Mouse (Mus musculus) stomach, embryonic 14.5 days (tissue): Measurements from ENCODE around the gene Rab38. TPM values are rescaled to one million over a fixed set of nuclear protein-coding genes. Genes with fewer than 3 reads are reported as not detected.

Source experiments
- ATAC-seq: fragments of 200-750 bp; cut with Nextera tagmentation; 2 replicates; pipeline ENCODE4 v1.8.0; 2017; ENCODE audit warnings: low read depth, moderate TSS enrichment; ENCODE audit not compliant: insufficient number of reproducible peaks, insufficient read depth, low FRiP score
- H3K27ac ChIP-seq: fragments of 300-500 bp; sonication (generic); 2 replicates; pipeline ENCODE4 v1.5.1; 2014; ENCODE audit warnings: mild to moderate bottlenecking, low read length, moderate library complexity, mixed read lengths
- H3K27me3 ChIP-seq: fragments of 300-500 bp; sonication (generic); 2 replicates; pipeline ENCODE4 v1.6.1; 2014; ENCODE audit warnings: low read length, control low read depth, mixed read lengths; ENCODE audit not compliant: control insufficient read depth, insufficient read depth
- H3K36me3 ChIP-seq: fragments of 300-500 bp; sonication (generic); 2 replicates; pipeline ENCODE4 v1.6.1; 2014; ENCODE audit warnings: mild to moderate bottlenecking, control low read depth, low read length, moderate library complexity, mixed read lengths; ENCODE audit not compliant: control insufficient read depth, insufficient read depth
- H3K4me1 ChIP-seq: fragments of 300-500 bp; sonication (generic); 2 replicates; pipeline ENCODE4 v1.6.1; 2014; ENCODE audit warnings: low read length, control low read depth, mixed read lengths; ENCODE audit not compliant: control insufficient read depth, insufficient read depth
- H3K4me2 ChIP-seq: fragments of 300-500 bp; sonication (generic); replicated peaks from 2 replicates; pipeline ENCODE4 v1.6.1; 2014; ENCODE audit warnings: low read depth, low read length, control low read depth
- H3K4me3 ChIP-seq: fragments of 300-500 bp; sonication (generic); 2 replicates; pipeline ENCODE4 v1.5.1; 2014; ENCODE audit warnings: low read depth, low read length, control low read depth
- H3K9ac ChIP-seq: fragments of 300-500 bp; sonication (generic); replicated peaks from 2 replicates; pipeline ENCODE4 v1.6.1; 2014; ENCODE audit warnings: low read depth, mild to moderate bottlenecking, control low read depth, low read length, moderate library complexity, mixed read lengths
- H3K9me3 ChIP-seq: fragments of 300-500 bp; sonication (generic); 2 replicates; pipeline ENCODE4 v1.6.1; 2016; ENCODE audit warnings: low read depth, low read length, control low read depth; ENCODE audit not compliant: control insufficient read depth
- WGBS: fragments of 180-500 bp; shearing (Covaris S2); extraction: QIAGEN DNeasy Blood & Tissue Kit; methylation state at CpG from one replicate; pipeline ENCODE4 v1.1.7; 2014; 5-methylcytosine and 5-hydroxymethylcytosine counted together
- polyA plus RNA-seq: library from polyadenylated mRNA; unstranded; fragments of >200 nt; fragmentation: Nextera tagmentation; extraction: Ambion mirVana; gene quantifications from 2 replicates; pipeline ENCODE4 v1.2.1, GENCODE M21; 2014

Rab38 gene
- polyA plus RNA-seq, 1 experiment from 2014 or later, result 25.2 TPM

DNA sequence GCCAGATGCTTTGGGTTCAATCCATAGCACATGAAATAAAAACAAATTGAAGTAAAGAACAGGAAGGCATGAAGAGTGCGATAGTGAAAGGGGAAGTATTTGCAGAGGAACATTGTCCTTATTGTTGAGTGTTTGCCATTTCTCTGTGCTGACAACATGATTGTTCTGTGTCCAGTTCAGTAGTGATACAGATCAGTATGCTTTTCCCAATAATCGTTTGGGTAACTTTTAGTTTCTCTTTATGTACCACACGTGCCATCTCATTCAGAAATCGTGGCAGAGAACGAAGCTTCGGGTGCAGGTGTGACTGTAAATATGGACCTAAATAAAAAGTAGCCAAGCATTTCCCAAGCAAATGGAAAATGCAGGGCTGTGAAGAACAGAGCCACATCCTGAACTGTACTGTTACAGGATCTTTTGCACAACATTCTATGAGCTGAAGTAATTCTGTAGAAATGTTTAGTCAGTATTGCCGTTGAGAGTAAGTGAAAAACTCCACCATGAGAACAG, 52.1 kb downstream of the Rab38 start:
- no peaks in the 10 kb centered on the region for H3K36me3 ChIP-seq
- no peaks in the 10 kb centered on the region for H3K9me3 ChIP-seq
- no peak overlapping the region for H3K4me3 ChIP-seq
- no peak overlapping the region for H3K9ac ChIP-seq
- no peaks in the 10 kb centered on the region for H3K4me1 ChIP-seq
- no peak for ATAC-seq
- no peak overlapping the region for H3K4me2 ChIP-seq
- WGBS, result 72% methylated on average over 7 of the region's 7 CpGs
- no peaks in the 10 kb centered on the region for H3K27me3 ChIP-seq
- H3K27ac ChIP-seq, result no peak overlapping the region

DNA sequence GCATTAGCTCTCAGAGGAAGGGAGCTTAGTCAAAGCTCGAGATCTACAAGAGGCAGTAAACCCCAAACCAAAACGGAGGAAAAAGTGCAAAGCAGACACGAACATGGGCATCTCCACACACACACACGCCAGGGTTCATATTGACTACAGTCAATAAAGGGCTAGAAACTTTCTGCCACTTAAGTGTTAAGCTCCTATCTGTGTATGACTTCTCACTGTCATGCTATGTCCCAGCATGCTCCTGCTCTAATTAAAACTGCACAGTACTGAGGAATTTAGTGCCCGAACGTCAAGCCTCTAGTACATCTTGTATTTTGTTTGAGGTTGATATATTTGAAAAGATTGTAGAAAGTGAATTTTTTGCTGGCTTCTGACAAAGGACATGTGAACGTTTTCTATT, 52.6 kb downstream of the Rab38 start:
- Histone ChIP-seq H3K27me3 (no peaks in the 10 kb centered on the region), H3K27ac (no peak overlapping the region), H3K9me3 (no peaks in the 10 kb centered on the region), H3K36me3 (no peaks in the 10 kb centered on the region), H3K4me1 (no peaks in the 10 kb centered on the region), H3K4me2 (no peak overlapping the region), H3K4me3 (no peak overlapping the region), H3K9ac (no peak overlapping the region)
- WGBS, result 63% methylated on average over 7 of the region's 7 CpGs
- no peak for ATAC-seq

DNA sequence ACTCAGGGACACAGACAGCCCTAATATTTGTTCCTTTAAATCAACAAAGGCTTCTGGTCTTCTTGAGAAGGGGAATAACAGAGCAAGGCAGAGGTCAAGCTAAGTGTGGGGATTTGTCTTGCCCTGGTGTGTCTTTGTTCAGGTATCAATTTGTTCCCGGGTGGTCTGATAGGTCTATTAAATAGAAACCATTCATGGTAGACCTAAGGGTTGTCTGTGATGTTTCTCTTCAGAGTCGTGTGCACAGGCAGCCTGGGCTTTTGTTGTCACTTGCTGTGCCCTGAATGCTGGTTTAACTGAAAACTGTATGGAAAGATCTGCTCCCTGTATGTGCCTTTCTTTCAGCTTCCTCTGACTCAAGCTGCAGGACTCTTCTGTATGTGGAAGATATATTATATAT, 60.9 kb downstream of the Rab38 start:
- no peaks in the 10 kb centered on the region for H3K9me3 ChIP-seq
- ATAC-seq, result no peak
- H3K4me1 ChIP-seq, result peaks cover 3% of the 10 kb centered on the region; the same call in 1 of the 2 replicates
- no peaks in the 10 kb centered on the region for H3K36me3 ChIP-seq
- no peak overlapping the region for H3K4me3 ChIP-seq
- no peaks in the 10 kb centered on the region for H3K27me3 ChIP-seq
- H3K4me2 ChIP-seq, result no peak overlapping the region
- H3K27ac ChIP-seq, result no peak overlapping the region
- 17% methylated on average over 2 of the region's 2 CpGs for WGBS
- H3K9ac ChIP-seq, result no peak overlapping the region

DNA sequence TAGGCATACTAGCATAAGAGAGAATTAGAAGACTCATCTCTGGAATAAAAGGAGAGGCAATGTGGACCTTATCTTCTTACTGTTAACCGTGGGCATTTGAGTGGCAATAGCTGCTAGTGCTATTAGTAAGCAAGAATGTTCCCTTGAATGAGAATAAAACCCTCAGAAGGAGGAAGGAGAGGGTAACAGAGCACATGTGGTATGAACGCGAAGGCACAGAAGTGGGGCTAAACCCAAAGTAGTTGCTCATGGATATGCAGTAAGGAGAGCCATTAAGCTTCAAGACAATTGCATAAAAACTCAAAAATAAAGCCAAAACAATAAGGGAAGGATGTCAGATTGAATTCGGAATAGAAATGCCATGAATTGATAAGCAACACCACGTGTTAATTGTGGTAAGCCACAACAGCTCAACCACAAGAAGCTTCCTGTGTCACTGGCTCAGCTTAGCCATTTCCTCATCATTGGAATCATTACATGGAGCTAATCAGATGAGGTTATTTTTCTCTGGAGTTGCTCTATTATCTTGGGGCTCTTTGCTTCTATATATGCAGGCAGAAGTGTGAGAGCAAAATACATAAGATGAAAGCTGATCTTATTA, 72.2 kb downstream of the Rab38 start:
- H3K27ac ChIP-seq, result no peak overlapping the region
- H3K4me1 ChIP-seq, result no peaks in the 10 kb centered on the region
- 87% methylated on average over 5 of the region's 5 CpGs for WGBS
- H3K4me2 ChIP-seq, result no peak overlapping the region
- no peak for ATAC-seq
- H3K9me3 ChIP-seq, result no peaks in the 10 kb centered on the region
- no peak overlapping the region for H3K4me3 ChIP-seq
- no peak overlapping the region for H3K9ac ChIP-seq
- no peaks in the 10 kb centered on the region for H3K27me3 ChIP-seq
- no peaks in the 10 kb centered on the region for H3K36me3 ChIP-seq

DNA sequence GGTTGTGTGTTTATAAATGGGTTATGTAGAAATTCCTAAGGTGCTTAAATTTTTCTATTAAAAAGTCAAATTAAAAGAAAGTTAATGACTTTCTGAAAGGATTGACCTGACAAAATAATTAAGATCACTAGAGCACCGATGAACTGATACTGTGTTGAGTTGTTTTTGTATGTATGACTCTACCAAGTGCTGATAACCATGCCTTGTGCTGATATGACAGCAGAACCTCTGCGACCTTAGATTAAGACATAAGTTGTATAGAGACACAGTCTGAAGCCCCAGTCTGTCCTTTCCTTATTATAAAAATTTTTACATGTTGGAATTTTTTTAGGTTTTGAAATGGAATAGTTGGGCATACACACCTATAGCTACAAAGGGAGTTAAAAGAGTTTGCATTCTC, 79.7 kb downstream of the Rab38 start:
- H3K27ac ChIP-seq, result no peak overlapping the region
- H3K4me2 ChIP-seq, result no peak overlapping the region
- no peaks in the 10 kb centered on the region for H3K27me3 ChIP-seq
- H3K4me3 ChIP-seq, result no peak overlapping the region
- H3K9me3 ChIP-seq, result no peaks in the 10 kb centered on the region
- no peak for ATAC-seq
- H3K36me3 ChIP-seq, result no peaks in the 10 kb centered on the region
- 66% methylated on average over 2 of the region's 2 CpGs for WGBS
- H3K4me1 ChIP-seq, result no peaks in the 10 kb centered on the region
- no peak overlapping the region for H3K9ac ChIP-seq

DNA sequence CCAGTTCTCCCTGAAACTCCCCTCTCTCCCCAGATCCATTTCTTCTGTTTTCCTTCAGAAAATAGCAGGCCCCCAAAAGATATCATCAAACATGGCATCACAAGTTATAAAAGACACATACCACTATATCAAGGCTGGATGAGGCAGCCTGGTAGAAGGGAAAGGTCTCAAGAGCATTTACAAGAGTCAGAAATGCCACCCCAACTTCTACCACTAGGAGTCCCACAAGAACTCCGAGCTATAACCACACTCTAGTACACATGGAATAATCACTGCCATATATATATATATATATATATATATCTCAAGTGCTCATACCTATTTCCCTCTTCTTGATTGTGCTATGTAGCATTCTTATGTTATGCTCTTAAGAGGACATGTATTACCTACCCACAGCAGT, 92.4 kb downstream of the Rab38 start:
- ATAC-seq, result no peak
- 80% methylated on average over 1 of the region's 1 CpGs for WGBS

DNA sequence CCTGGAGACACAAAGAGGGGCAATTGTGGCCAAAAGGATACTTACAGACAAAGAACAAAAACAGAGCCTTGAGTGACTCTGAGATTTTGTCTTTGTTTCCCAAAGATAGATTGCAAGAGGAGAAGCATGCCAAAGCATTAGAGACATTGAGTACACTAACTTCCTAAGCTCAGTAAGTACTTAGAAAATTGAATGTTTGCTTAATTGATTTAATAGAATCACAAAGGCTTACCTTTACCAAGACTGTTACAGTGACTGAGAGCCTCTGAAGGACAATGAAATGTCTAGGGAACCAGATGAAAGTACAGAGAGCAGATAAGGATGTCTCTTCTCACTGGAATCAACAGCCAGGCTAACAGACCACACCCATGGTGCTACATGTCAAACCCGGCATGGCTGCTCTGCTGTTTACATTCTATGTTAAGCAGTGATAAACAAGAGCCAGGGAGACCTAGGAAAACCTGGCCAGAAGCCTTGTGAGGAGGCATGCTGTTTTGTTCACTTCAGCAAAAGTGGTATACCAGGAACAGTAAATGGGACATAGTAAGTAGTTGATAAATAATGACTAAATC, 97.1 kb downstream of the Rab38 start:
- H3K4me1 ChIP-seq, result no peaks in the 10 kb centered on the region
- no peak overlapping the region for H3K9ac ChIP-seq
- no peak for ATAC-seq
- no peak overlapping the region for H3K4me3 ChIP-seq
- no peaks in the 10 kb centered on the region for H3K36me3 ChIP-seq
- no peaks in the 10 kb centered on the region for H3K9me3 ChIP-seq
- H3K27ac ChIP-seq, result no peak overlapping the region
- no peak overlapping the region for H3K4me2 ChIP-seq
- no peaks in the 10 kb centered on the region for H3K27me3 ChIP-seq
- WGBS, result 10% methylated on average over 1 of the region's 1 CpGs

More for the DNA sequence above, 92.4 kb downstream of the Rab38 start:
- H3K4me1 ChIP-seq, result no peaks in the 10 kb centered on the region
- H3K4me3 ChIP-seq, result no peak overlapping the region
- no peaks in the 10 kb centered on the region for H3K9me3 ChIP-seq
- H3K4me2 ChIP-seq, result no peak overlapping the region
- H3K9ac ChIP-seq, result no peak overlapping the region
- no peaks in the 10 kb centered on the region for H3K36me3 ChIP-seq
- no peaks in the 10 kb centered on the region for H3K27me3 ChIP-seq
- no peak overlapping the region for H3K27ac ChIP-seq

DNA sequence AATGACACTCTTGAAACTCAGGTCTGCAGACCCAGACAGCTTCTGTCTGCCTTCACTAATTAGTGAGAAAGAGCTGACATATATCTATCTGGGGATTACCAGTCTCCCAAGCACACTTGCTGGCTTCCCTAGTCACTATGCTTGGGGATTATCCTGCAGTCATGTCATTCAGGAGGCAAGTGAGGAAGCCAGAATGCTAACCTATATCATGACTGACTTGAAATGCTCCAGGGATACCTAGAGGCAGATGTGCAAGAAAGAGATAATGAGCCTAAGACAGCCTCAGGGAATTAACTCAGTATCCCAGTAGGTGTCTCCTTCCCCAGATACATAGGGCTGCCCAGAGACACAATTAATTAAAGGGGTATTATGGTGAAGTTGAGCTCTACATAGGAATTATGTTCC, 106.1 kb downstream of the Rab38 start:
- no peak for ATAC-seq
- Histone ChIP-seq H3K27ac (no peak overlapping the region), H3K27me3 (no peaks in the 10 kb centered on the region), H3K4me2 (no peak overlapping the region), H3K36me3 (no peaks in the 10 kb centered on the region), H3K9ac (no peak overlapping the region), H3K4me1 (no peaks in the 10 kb centered on the region), H3K9me3 (no peaks in the 10 kb centered on the region), H3K4me3 (no peak overlapping the region)

DNA sequence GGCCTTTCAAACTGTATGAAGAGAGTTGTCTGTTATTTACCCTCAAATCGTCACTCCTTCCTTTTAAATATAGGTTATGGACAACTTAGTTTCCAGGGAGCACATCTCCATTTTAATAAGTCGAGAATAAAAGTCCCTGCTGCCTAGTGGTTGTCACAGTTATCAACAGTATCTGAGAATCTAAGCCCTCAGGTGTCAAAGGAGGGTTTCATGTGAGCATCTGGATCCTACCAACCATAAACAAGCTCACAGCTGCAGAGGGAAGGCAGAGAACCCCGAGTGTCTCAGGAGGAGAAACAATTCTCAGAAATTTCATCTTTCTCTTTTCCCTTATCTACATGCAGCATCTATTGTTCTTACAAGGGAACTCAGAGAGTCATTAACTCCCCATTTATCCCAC, 106.7 kb downstream of the Rab38 start:
- H3K27ac ChIP-seq, result no peak overlapping the region
- 53% methylated on average over 3 of the region's 3 CpGs for WGBS
- no peak overlapping the region for H3K9ac ChIP-seq
- H3K4me1 ChIP-seq, result no peaks in the 10 kb centered on the region
- H3K9me3 ChIP-seq, result no peaks in the 10 kb centered on the region
- H3K36me3 ChIP-seq, result no peaks in the 10 kb centered on the region
- H3K4me2 ChIP-seq, result no peak overlapping the region
- no peaks in the 10 kb centered on the region for H3K27me3 ChIP-seq
- no peak for ATAC-seq
- no peak overlapping the region for H3K4me3 ChIP-seq
